Mouse (Mus musculus) urinary bladder, postnatal 4 days (tissue): ENCODE results near the gene Igsf11.
A peak's percentile ranks its signal among the peaks of the same experiment; 100 is the strongest.

Source experiments
- DNase-seq, 2 experiments: peaks; one replicate each; pipeline ENCODE4 v3.0.0; 2021 to 2022; ENCODE audit warnings: low spot score in 2 of 2

Gene Igsf11

GRCm38 (mm10) chr16:38892371-38892770 lies at the start of gene Igsf11:
Gene Igsf11 (plus strand): TSS chr16:38892671.
- no peak for DNase-seq

GRCm38 (mm10) chr16:38858120-38858749 lies 34.2 kb upstream of the Igsf11 start:
- DNase-seq: no peak

- no peak for DNase-seq
Measured at GRCm38 (mm10) chr16:38860548-38860947, 31.9 kb upstream of the Igsf11 start.

- DNase-seq: no peak
Measured at GRCm38 (mm10) chr16:38864358-38864757, 28.1 kb upstream of the Igsf11 start.

- no peak for DNase-seq
Measured at GRCm38 (mm10) chr16:38873231-38873630, 19.2 kb upstream of the Igsf11 start.

- DNase-seq: no peak
Measured at GRCm38 (mm10) chr16:38874481-38874880, 18.0 kb upstream of the Igsf11 start.

GRCm38 (mm10) chr16:38898816-38899425 lies 6.5 kb downstream of the Igsf11 start:
- DNase-seq: no peak

GRCm38 (mm10) chr16:38900024-38900423 lies 7.6 kb downstream of the Igsf11 start:
- no peak for DNase-seq

- DNase-seq: peak; percentile 87 to 91
Measured at GRCm38 (mm10) chr16:38902111-38902778, 9.8 kb downstream of the Igsf11 start.

GRCm38 (mm10) chr16:38903020-38903419 lies 10.5 kb downstream of the Igsf11 start:
- DNase-seq: no peak

GRCm38 (mm10) chr16:38904202-38904601 lies 11.7 kb downstream of the Igsf11 start:
- no peak for DNase-seq

- DNase-seq: no peak
Measured at GRCm38 (mm10) chr16:38905911-38906310, 13.4 kb downstream of the Igsf11 start.

GRCm38 (mm10) chr16:38908304-38908703 lies 15.8 kb downstream of the Igsf11 start:
- peak in 1 of 2 experiments; percentile 5 for DNase-seq

GRCm38 (mm10) chr16:38909506-38909905 lies 17.0 kb downstream of the Igsf11 start:
- DNase-seq: no peak

GRCm38 (mm10) chr16:38910088-38910487 lies 17.6 kb downstream of the Igsf11 start:
- DNase-seq: no peak

- DNase-seq: no peak
Measured at GRCm38 (mm10) chr16:38915451-38915850, 23.0 kb downstream of the Igsf11 start.

- DNase-seq: no peak
Measured at GRCm38 (mm10) chr16:38916053-38916786, 23.7 kb downstream of the Igsf11 start.

GRCm38 (mm10) chr16:38916885-38917284 lies 24.4 kb downstream of the Igsf11 start:
- no peak for DNase-seq

- no peak for DNase-seq
Measured at GRCm38 (mm10) chr16:38918121-38918520, 25.6 kb downstream of the Igsf11 start.

GRCm38 (mm10) chr16:38920488-38920887 lies 28.0 kb downstream of the Igsf11 start:
- DNase-seq: no peak

- no peak for DNase-seq
Measured at GRCm38 (mm10) chr16:38924940-38925339, 32.5 kb downstream of the Igsf11 start.

- DNase-seq: no peak
Measured at GRCm38 (mm10) chr16:38928760-38929159, 36.3 kb downstream of the Igsf11 start.
